Mouse (Mus musculus) lung, postnatal 0 days (tissue): ENCODE measurements at regions not wholly inside any gene's neighbourhood (a gene's known extent, or its start where the extent isn't known, plus 50 kb on each side); places are given as distances from the start of the nearest gene placed in this dataset.
A peak's percentile ranks its signal among the peaks of the same experiment; 100 is the strongest.
"Not testable (repeated sequence)": the region's sequence is repeated elsewhere in the genome, so short reads cannot be mapped to it uniquely, and the experiment has no call there.

ENCODE experiments used
- ATAC-seq: fragments of 200-750 bp; cut with Nextera tagmentation; 2 replicates; pipeline ENCODE4 v1.8.0; 2017; ENCODE audit warnings: moderate library complexity
- DNase-seq: peaks from one replicate; pipeline ENCODE4 v3.0.0-alpha.2; 2016; ENCODE audit warnings: low spot score
- H3K27ac ChIP-seq: fragments of 300-500 bp; sonication (generic); 2 replicates; pipeline ENCODE4 v1.5.1; 2014; ENCODE audit warnings: antibody characterized with exemption, mild to moderate bottlenecking, low read length, mixed read lengths
- H3K27me3 ChIP-seq: fragments of 300-500 bp; sonication (generic); replicated peaks from 2 replicates; pipeline ENCODE4 v1.6.1; 2014; ENCODE audit warnings: low read length, mixed read lengths; ENCODE audit not compliant: insufficient read depth
- H3K36me3 ChIP-seq: fragments of 300-500 bp; sonication (generic); 2 replicates; pipeline ENCODE4 v1.6.1; 2014; ENCODE audit warnings: low read length, mixed read lengths; ENCODE audit not compliant: insufficient read depth
- H3K4me1 ChIP-seq: fragments of 300-500 bp; sonication (generic); 2 replicates; pipeline ENCODE4 v1.6.1; 2014; ENCODE audit warnings: antibody characterized with exemption, low read depth, low read length, mixed read lengths; ENCODE audit not compliant: insufficient read depth
- H3K4me2 ChIP-seq: fragments of 300-500 bp; sonication (generic); replicated peaks from 2 replicates; pipeline ENCODE4 v1.6.1; 2014; ENCODE audit warnings: low read depth, mild to moderate bottlenecking, low read length, moderate library complexity, mixed read lengths
- H3K4me3 ChIP-seq: fragments of 300-500 bp; sonication (generic); 2 replicates; pipeline ENCODE4 v1.5.1; 2014; ENCODE audit warnings: low read depth, low read length
- H3K9ac ChIP-seq: fragments of 300-500 bp; sonication (generic); replicated peaks from 2 replicates; pipeline ENCODE4 v1.6.1; 2014; ENCODE audit warnings: low read depth, mild to moderate bottlenecking
- H3K9me3 ChIP-seq: fragments of 300-500 bp; sonication (generic); 2 replicates; pipeline ENCODE4 v1.6.1; 2016; ENCODE audit warnings: low read length, mixed read lengths
- CTCF ChIP-seq: IDR thresholded peaks from 2 replicates; pipeline ENCODE4 v1.5.1; 2016; ENCODE audit warnings: antibody characterized with exemption, mild to moderate bottlenecking
- EP300 ChIP-seq: IDR thresholded peaks from 2 replicates; pipeline ENCODE4 v1.6.1; 2016; ENCODE audit warnings: antibody characterized with exemption, mild to moderate bottlenecking, control low read depth
- WGBS: fragments of 180-500 bp; shearing (Covaris S2); extraction: QIAGEN DNeasy Blood & Tissue Kit; methylation state at CpG from one replicate; pipeline ENCODE4 v1.1.7; 2014; 5-methylcytosine and 5-hydroxymethylcytosine counted together

DNA sequence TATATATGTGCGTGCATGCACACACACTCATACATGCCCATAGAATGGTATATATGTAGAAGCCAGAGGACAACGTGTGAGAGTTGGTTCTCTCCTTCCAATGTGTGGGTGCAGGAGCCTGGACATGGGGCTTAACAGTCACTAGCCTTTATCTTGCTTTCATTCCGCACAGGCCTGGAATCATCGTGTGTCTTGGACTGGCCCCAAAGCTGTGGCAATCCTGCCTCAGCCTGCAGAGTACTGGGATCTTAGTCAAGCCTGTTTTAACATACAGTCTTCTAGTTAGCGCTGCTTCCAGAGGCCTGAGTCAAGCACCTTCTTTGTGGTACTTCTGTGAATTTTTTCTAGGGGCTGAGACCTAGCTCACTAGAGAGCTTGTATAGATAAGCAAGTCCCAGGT is 85.8 kb downstream of the Xrcc2 start:
- H3K4me1 ChIP-seq = no peaks in the 10 kb centered on the region
- no peak overlapping the region for H3K4me2 ChIP-seq
- 60% methylated on average over 5 of the region's 5 CpGs for WGBS
- ATAC-seq (no peak), DNase-seq (no peak)
- H3K27ac ChIP-seq = no peak overlapping the region
- H3K27me3 ChIP-seq = no peaks in the 10 kb centered on the region
- H3K9ac ChIP-seq = no peak overlapping the region
- no peak overlapping the region for H3K4me3 ChIP-seq
- no peak for TF ChIP-seq EP300
- TF ChIP-seq CTCF = no peak
- H3K9me3 ChIP-seq = no peaks in the 10 kb centered on the region
- no peaks in the 10 kb centered on the region for H3K36me3 ChIP-seq

DNA sequence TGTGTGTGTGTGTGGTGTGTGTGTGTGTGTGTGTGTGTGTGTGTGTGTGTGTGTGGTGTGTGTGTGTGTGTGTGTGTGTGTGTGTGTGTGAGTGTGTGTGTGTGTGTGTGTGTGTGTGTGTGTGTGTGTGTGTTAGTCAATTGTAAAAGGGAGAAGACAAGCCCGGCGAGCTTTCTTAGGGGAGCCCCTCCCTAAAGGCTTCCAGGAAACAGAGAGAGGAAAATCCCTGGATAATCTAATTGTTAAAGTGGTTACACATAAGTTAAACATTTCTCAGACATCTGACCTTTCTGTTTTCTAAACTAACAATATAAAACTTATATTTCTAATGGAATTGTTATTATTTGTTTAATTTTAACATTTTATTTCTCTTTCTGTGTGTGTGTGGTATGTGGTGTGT is 86.3 kb downstream of the Xrcc2 start:
- H3K36me3 ChIP-seq, H3K4me3 ChIP-seq, H3K27me3 ChIP-seq, H3K4me2 ChIP-seq, H3K9me3 ChIP-seq, H3K4me1 ChIP-seq, H3K27ac ChIP-seq, DNase-seq, ATAC-seq, H3K9ac ChIP-seq: not testable (repeated sequence)
- WGBS = 63% methylated on average over 2 of the region's 2 CpGs

DNA sequence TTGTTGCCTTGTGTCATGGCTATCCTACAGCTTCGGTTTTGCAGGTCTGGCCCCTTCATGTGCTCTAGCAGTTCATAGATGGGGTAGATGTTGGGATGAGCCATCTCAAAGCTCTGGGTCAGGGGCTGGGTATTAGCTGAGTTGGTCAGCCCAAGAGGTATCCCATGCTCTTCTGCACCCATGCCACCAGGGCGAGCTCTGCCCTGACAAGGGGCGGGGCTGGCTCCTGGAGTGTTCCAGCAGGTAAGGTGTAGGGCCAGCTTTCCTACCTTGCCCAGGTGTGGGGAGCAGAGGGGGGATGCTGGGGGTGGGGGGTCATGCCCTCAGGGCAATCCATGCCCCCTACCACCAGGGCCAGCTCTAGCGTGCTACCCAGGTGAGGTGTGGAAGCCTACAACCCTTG is 91.0 kb downstream of the Xrcc2 start:
- 80% methylated on average over 4 of the region's 4 CpGs for WGBS
- Histone ChIP-seq H3K27ac (no peak overlapping the region), H3K9me3 (no peaks in the 10 kb centered on the region), H3K27me3 (no peaks in the 10 kb centered on the region), H3K9ac (no peak overlapping the region), H3K4me1 (no peaks in the 10 kb centered on the region), H3K4me2 (no peak overlapping the region), H3K4me3 (no peak overlapping the region), H3K36me3 (no peaks in the 10 kb centered on the region)
- TF ChIP-seq EP300 (no peak), CTCF (no peak)
- DNase-seq = no peak
- no peak for ATAC-seq

DNA sequence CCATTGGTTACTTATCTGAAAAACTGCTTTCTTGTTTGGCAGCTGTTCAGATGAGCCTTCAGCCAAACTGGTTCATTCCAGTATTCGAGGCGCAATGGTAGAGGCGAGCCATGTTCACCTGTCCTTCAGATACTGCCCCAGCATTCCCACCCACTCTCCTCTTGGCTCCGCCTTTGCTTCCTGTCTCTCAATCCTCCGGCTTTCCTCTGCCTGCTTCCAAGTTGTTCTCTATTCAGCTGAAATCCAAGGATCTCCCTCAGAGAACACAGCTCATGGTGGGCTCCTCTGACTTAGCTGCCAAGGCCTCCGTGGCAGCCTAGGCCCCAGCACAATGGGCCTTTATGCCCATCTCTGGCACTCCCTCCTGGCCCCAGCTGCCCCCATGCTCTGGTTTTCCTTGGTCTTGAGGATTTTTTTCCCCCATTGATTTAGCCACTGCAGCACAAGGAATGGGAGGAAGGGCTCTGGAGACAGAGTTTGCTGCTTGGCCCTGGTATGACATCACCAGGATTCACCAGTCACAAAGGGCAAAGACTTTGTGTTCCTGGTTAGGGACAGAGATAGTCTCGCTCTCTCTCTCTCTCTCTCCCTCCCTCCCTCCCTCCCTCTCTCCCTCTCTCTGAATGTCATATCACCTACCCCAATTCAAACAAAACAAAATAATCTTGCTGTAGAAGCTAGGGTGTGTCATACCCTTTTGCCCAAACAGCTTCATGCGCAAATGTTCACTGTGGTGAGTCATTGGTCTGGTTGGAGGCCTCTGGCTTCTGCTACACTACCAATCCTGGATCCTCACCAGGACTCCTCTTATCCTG is 91.6 kb downstream of the Xrcc2 start:
- Histone ChIP-seq H3K27ac (no peak overlapping the region), H3K36me3 (no peaks in the 10 kb centered on the region), H3K9ac (no peak overlapping the region), H3K4me1 (no peaks in the 10 kb centered on the region), H3K27me3 (no peaks in the 10 kb centered on the region), H3K4me3 (no peak overlapping the region), H3K4me2 (no peak overlapping the region), H3K9me3 (no peaks in the 10 kb centered on the region)
- 61% methylated on average over 8 of the region's 8 CpGs for WGBS
- peak; percentile 30 for DNase-seq
- TF ChIP-seq EP300 (no peak), CTCF (no peak)
- no peak for ATAC-seq

DNA sequence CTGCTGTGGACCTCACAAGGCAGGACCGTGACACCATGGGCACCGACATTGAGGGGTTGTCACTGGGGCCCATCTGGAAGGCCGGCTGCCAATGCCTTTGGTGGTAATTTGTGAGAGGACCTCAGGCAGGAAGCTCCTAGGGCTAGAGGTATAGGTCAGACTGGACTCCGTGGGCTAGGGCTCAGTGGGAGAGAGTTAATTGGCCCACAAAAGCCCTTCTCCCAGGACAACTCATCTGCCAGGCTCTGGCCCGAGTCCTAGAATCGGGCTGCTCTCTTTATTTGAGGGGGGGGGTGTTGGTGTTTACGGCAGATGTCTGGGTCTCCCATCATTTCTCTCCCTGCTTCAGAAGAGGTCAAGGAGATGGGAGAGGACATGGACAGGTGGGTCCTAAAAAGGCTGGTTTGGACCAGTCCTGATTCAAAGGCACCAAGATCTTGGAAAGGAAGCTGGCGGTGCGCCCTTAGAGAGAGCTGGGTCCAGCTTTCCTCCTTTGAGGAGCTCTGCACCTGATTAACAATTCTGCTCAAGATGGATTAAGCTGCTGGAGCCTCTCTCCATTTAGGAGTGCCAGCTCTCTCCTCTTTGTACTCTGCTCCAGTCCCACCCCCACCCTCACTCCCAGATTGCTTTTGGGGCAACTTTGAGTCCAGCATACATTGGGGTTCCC is 93.5 kb downstream of the Xrcc2 start:
- Histone ChIP-seq H3K27ac (no peak overlapping the region), H3K4me2 (no peak overlapping the region), H3K9ac (no peak overlapping the region), H3K4me1 (no peaks in the 10 kb centered on the region), H3K36me3 (no peaks in the 10 kb centered on the region), H3K27me3 (no peaks in the 10 kb centered on the region), H3K4me3 (no peak overlapping the region), H3K9me3 (no peaks in the 10 kb centered on the region)
- no peak for TF ChIP-seq EP300
- no peak for TF ChIP-seq CTCF
- 83% methylated on average over 9 of the region's 9 CpGs for WGBS
- ATAC-seq (no peak), DNase-seq (no peak)

DNA sequence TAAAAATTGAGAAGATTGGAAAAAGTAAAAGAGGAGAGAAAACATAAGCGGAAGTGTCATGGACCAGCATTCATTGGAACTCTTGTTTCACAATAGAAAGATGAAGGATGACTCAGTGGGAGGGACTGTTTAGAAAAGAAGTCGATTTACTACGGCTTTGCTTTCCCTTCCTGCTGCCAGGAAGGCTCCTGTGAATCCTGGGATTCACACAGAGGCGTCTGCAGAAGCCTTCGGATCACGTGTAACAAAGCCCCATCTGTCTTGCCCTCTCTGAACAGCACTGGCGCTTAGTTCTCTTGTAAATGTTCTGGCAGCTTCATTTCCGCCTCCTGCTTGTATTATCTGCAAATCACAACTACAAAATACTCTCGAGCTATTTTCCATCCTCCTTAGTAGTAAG is 94.0 kb downstream of the Cct8l1 start:
- Histone ChIP-seq H3K9me3 (no peaks in the 10 kb centered on the region), H3K27ac (no peak overlapping the region), H3K27me3 (no peaks in the 10 kb centered on the region), H3K36me3 (no peaks in the 10 kb centered on the region), H3K4me2 (no peak overlapping the region), H3K9ac (no peak overlapping the region), H3K4me3 (no peak overlapping the region), H3K4me1 (no peaks in the 10 kb centered on the region)
- 19% methylated on average over 9 of the region's 9 CpGs for WGBS
- DNase-seq = peak; percentile 28
- ATAC-seq = no peak
- TF ChIP-seq CTCF (no peak), EP300 (no peak)
